Mouse (Mus musculus): Measurements from ENCODE around the gene Gm40193.

DNA sequence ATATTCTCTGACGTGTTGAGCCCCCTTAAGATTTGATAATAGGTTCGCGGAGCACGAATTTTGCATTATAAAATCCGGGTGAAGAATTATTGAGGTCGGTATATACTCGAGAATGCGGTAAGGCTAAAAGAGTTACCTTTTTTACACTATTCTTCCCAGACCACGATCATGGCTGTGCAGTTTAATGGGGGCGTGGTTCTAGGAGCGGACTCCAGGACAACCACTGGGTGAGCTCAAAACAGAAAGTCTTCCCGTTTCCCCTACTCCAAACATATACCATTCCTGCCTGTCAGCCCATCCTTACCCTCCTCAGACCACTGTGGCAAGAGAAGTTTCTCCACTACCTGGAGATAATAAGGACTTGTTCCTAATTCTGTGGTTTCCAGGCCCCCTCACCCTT is 7.0 kb downstream of the Gm40193 start:
- no peak for TF ChIP-seq POLR2A (IDR thresholded peaks at IDR 0.05; ENCODE audit: low read depth, low read length)
- TF ChIP-seq CTCF (IDR thresholded peaks at IDR 0.05; ENCODE audit: extremely low read depth, insufficient read length, insufficient replicate concordance, low read depth, low read length): no peak

Measured in small intestine, adult 2 months (tissue).